Mouse (Mus musculus) brain, embryonic 14.5 days (tissue): ENCODE measurements around the gene Ltk. TPM values are rescaled to one million over a fixed set of nuclear protein-coding genes. Genes with fewer than 3 reads are reported as not detected.

Experiments used
- DNase-seq: peaks from one replicate; pipeline ENCODE4 v3.0.0-alpha.2; 2011; ENCODE audit warnings: low read depth
- CTCF ChIP-seq: fragments of 200-500 bp; IDR thresholded peaks from 2 replicates; pipeline ENCODE4 v1.5.1; 2012; ENCODE audit warnings: inconsistent platforms, mild to moderate bottlenecking, moderate library complexity, borderline replicate concordance; ENCODE audit not compliant: insufficient read depth, insufficient read length; ENCODE audit errors: extremely low read depth
- POLR2A ChIP-seq: fragments of 200-500 bp; IDR thresholded peaks from 2 replicates; pipeline ENCODE4 v1.6.1; 2012; ENCODE audit warnings: mild to moderate bottlenecking, inconsistent platforms, borderline replicate concordance; ENCODE audit not compliant: poor library complexity, insufficient read depth, insufficient read length, severe bottlenecking; ENCODE audit errors: extremely low read depth
- polyA plus RNA-seq: library from polyadenylated mRNA; depleted of rRNA; stranded (reverse); fragments of >200 nt; gene quantifications from 2 replicates; pipeline ENCODE4 v1.2.3, GENCODE M21; 2012

Ltk gene
- polyA plus RNA-seq, 1 experiment, result 3.3 TPM

- no peak for DNase-seq
- TF ChIP-seq POLR2A, result no peak
- TF ChIP-seq CTCF, result no peak
These were observed 11.0 kb downstream of the Ltk start for GRCm38 (mm10) chr2:119749260-119749659.

- DNase-seq, result no peak
- TF ChIP-seq POLR2A (no peak), CTCF (no peak)
These were observed 12.7 kb downstream of the Ltk start for GRCm38 (mm10) chr2:119747554-119747953.

- peak; percentile 27 for DNase-seq
- no peak for TF ChIP-seq POLR2A
- TF ChIP-seq CTCF, result peak; percentile 41; the same call in 1 of the 2 replicates
These were observed 14.9 kb downstream of the Ltk start for GRCm38 (mm10) chr2:119745281-119745680.

- TF ChIP-seq CTCF (peak; percentile 18; the same call in 1 of the 2 replicates), POLR2A (no peak)
- DNase-seq, result peak; percentile 41
These were observed 15.8 kb downstream of the Ltk start for GRCm38 (mm10) chr2:119744163-119745111.

GRCm38 (mm10) chr2:119743808-119744162 is 16.4 kb downstream of the Ltk start:
- DNase-seq, result no peak

GRCm38 (mm10) chr2:119743176-119743807 is 16.9 kb downstream of the Ltk start:
- no peak for DNase-seq
- no peak for TF ChIP-seq CTCF
- no peak for TF ChIP-seq POLR2A

More at GRCm38 (mm10) chr2:119743808-119744162, 16.4 kb downstream of the Ltk start:
- TF ChIP-seq CTCF, result no peak
- no peak for TF ChIP-seq POLR2A

- DNase-seq, result peak; percentile 24
- no peak for TF ChIP-seq CTCF
- TF ChIP-seq POLR2A, result no peak
These were observed 17.6 kb downstream of the Ltk start for GRCm38 (mm10) chr2:119742461-119743175.

GRCm38 (mm10) chr2:119741581-119742411 is 18.4 kb downstream of the Ltk start, which contains the start of gene Itpka:
Gene Itpka, plus strand, starts transcription at chr2:119742337.
- DNase-seq, result peak; percentile 66
- TF ChIP-seq CTCF, result no peak
- 0 out of 2 replicates have a peak, but pooled peaks have one; percentile 25 for TF ChIP-seq POLR2A

GRCm38 (mm10) chr2:119740567-119740966 is 19.7 kb downstream of the Ltk start:
- no peak for TF ChIP-seq POLR2A
- TF ChIP-seq CTCF, result no peak
- DNase-seq, result no peak

- no peak for DNase-seq
- TF ChIP-seq CTCF (no peak), POLR2A (no peak)
These were observed 23.1 kb downstream of the Ltk start for GRCm38 (mm10) chr2:119737124-119737523.
